Mouse (Mus musculus): ENCODE data around the gene Cbx8. TPM values are rescaled to one million over a fixed set of nuclear protein-coding genes. Genes with fewer than 3 reads are reported as not detected.

Cbx8 gene
- total and polyA plus RNA-seq, 3 experiments: not detected

- DNase-seq (ENCODE audit: low spot score): no peak
- no peak for ATAC-seq (ENCODE audit: extremely low read depth, insufficient number of reproducible peaks, low FRiP score, poor library complexity, severe bottlenecking)
- H3K27me3 ChIP-seq (ENCODE audit: insufficient read depth, low read length): peaks cover 2% of the 10 kb centered on the region; the same call in 1 of the 2 replicates
- peak overlapping the region; percentile 27; the same call in 1 of the 2 replicates for H3K4me3 ChIP-seq (ENCODE audit: low read depth, low read length)
- TF ChIP-seq CTCF (IDR thresholded peaks at IDR 0.05; ENCODE audit: low read depth, low read length): no peak
- TF ChIP-seq POLR2AphosphoS5 (IDR thresholded peaks at IDR 0.05; ENCODE audit: insufficient replicate concordance, low read depth, low read length): no peak
- TF ChIP-seq TAL1 (conservative IDR thresholded peaks at IDR 0.05; ENCODE audit: low read depth, low read length): no peak
- no peak for TF ChIP-seq GATA1 (IDR thresholded peaks at IDR 0.05; ENCODE audit: borderline replicate concordance, low read length)
- H3K9me3 ChIP-seq (replicated peaks): peaks cover 92% of the 10 kb centered on the region
- H3K4me1 ChIP-seq (ENCODE audit: insufficient read depth, low read depth, low read length): no peaks in the 10 kb centered on the region
- no peaks in the 10 kb centered on the region for H3K36me3 ChIP-seq (replicated peaks)
Measured at GRCm38 (mm10) chr11:119041325-119041716, 552 bp upstream of the Cbx8 start.

GRCm38 (mm10) chr11:119039732-119040512, 847 bp downstream of the Cbx8 start:
- TF ChIP-seq GATA2 (IDR thresholded peaks at IDR 0.05; ENCODE audit: borderline replicate concordance, low read depth, low read length): no peak
- no peak for TF ChIP-seq GATA1 (IDR thresholded peaks at IDR 0.05; ENCODE audit: borderline replicate concordance, low read length)
- TF ChIP-seq POLR2AphosphoS5 (IDR thresholded peaks at IDR 0.05; ENCODE audit: insufficient replicate concordance, low read depth, low read length): no peak
- TF ChIP-seq TAL1 (conservative IDR thresholded peaks at IDR 0.05; ENCODE audit: low read depth, low read length): no peak
- TF ChIP-seq CTCF (IDR thresholded peaks at IDR 0.05; ENCODE audit: low read depth, low read length): no peak
- H3K4me3 ChIP-seq (ENCODE audit: low read depth, low read length): no peak overlapping the region
- H3K36me3 ChIP-seq (replicated peaks): no peaks in the 10 kb centered on the region
- no peak for DNase-seq (ENCODE audit: low spot score)
- ATAC-seq (ENCODE audit: extremely low read depth, insufficient number of reproducible peaks, low FRiP score, poor library complexity, severe bottlenecking): no peak
- no peaks in the 10 kb centered on the region for H3K4me1 ChIP-seq (ENCODE audit: insufficient read depth, low read depth, low read length)
- peaks cover 2% of the 10 kb centered on the region; the same call in 1 of the 2 replicates for H3K27me3 ChIP-seq (ENCODE audit: insufficient read depth, low read length)
- H3K9me3 ChIP-seq (replicated peaks): peaks cover 93% of the 10 kb centered on the region

GRCm38 (mm10) chr11:119038744-119039484, 1.9 kb downstream of the Cbx8 start:
- no peak for ATAC-seq (ENCODE audit: extremely low read depth, insufficient number of reproducible peaks, low FRiP score, poor library complexity, severe bottlenecking)
- Histone ChIP-seq H3K4me3 (ENCODE audit: low read depth, low read length) (no peak overlapping the region), H3K4me1 (ENCODE audit: insufficient read depth, low read depth, low read length) (no peaks in the 10 kb centered on the region), H3K27me3 (ENCODE audit: insufficient read depth, low read length) (peaks cover 2% of the 10 kb centered on the region; the same call in 1 of the 2 replicates), H3K36me3 (replicated peaks) (no peaks in the 10 kb centered on the region), H3K9me3 (replicated peaks) (peaks cover 93% of the 10 kb centered on the region)
- TF ChIP-seq POLR2AphosphoS5 (IDR thresholded peaks at IDR 0.05; ENCODE audit: insufficient replicate concordance, low read depth, low read length) (no peak), GATA2 (IDR thresholded peaks at IDR 0.05; ENCODE audit: borderline replicate concordance, low read depth, low read length) (no peak), TAL1 (conservative IDR thresholded peaks at IDR 0.05; ENCODE audit: low read depth, low read length) (no peak), CTCF (IDR thresholded peaks at IDR 0.05; ENCODE audit: low read depth, low read length) (no peak), GATA1 (IDR thresholded peaks at IDR 0.05; ENCODE audit: borderline replicate concordance, low read length) (no peak)
- no peak for DNase-seq (ENCODE audit: low spot score)

GRCm38 (mm10) chr11:119037780-119038401, 2.9 kb downstream of the Cbx8 start:
- H3K36me3 ChIP-seq (replicated peaks): no peaks in the 10 kb centered on the region
- DNase-seq (ENCODE audit: low spot score): no peak
- H3K27me3 ChIP-seq (ENCODE audit: insufficient read depth, low read length): peaks cover 2% of the 10 kb centered on the region; the same call in 1 of the 2 replicates
- no peak overlapping the region for H3K4me3 ChIP-seq (ENCODE audit: low read depth, low read length)
- TF ChIP-seq CTCF (IDR thresholded peaks at IDR 0.05; ENCODE audit: low read depth, low read length) (no peak), GATA1 (IDR thresholded peaks at IDR 0.05; ENCODE audit: borderline replicate concordance, low read length) (no peak), POLR2AphosphoS5 (IDR thresholded peaks at IDR 0.05; ENCODE audit: insufficient replicate concordance, low read depth, low read length) (no peak), TAL1 (conservative IDR thresholded peaks at IDR 0.05; ENCODE audit: low read depth, low read length) (no peak), GATA2 (IDR thresholded peaks at IDR 0.05; ENCODE audit: borderline replicate concordance, low read depth, low read length) (no peak)
- peaks cover 92% of the 10 kb centered on the region for H3K9me3 ChIP-seq (replicated peaks)
- no peak for ATAC-seq (ENCODE audit: extremely low read depth, insufficient number of reproducible peaks, low FRiP score, poor library complexity, severe bottlenecking)
- H3K4me1 ChIP-seq (ENCODE audit: insufficient read depth, low read depth, low read length): no peaks in the 10 kb centered on the region

GRCm38 (mm10) chr11:119036934-119037779, 3.6 kb downstream of the Cbx8 start:
- no peaks in the 10 kb centered on the region for H3K4me1 ChIP-seq (ENCODE audit: insufficient read depth, low read depth, low read length)
- H3K4me3 ChIP-seq (ENCODE audit: low read depth, low read length): no peak overlapping the region; the same call in 1 of the 2 replicates
- H3K27me3 ChIP-seq (ENCODE audit: insufficient read depth, low read length): no peaks in the 10 kb centered on the region
- no peak for TF ChIP-seq GATA1 (IDR thresholded peaks at IDR 0.05; ENCODE audit: borderline replicate concordance, low read length)
- no peak for TF ChIP-seq GATA2 (IDR thresholded peaks at IDR 0.05; ENCODE audit: borderline replicate concordance, low read depth, low read length)
- TF ChIP-seq CTCF (IDR thresholded peaks at IDR 0.05; ENCODE audit: low read depth, low read length): no peak
- no peak for TF ChIP-seq POLR2AphosphoS5 (IDR thresholded peaks at IDR 0.05; ENCODE audit: insufficient replicate concordance, low read depth, low read length)
- no peak for TF ChIP-seq TAL1 (conservative IDR thresholded peaks at IDR 0.05; ENCODE audit: low read depth, low read length)
- DNase-seq (ENCODE audit: low spot score) (no peak), ATAC-seq (ENCODE audit: extremely low read depth, insufficient number of reproducible peaks, low FRiP score, poor library complexity, severe bottlenecking) (no peak)
- no peaks in the 10 kb centered on the region for H3K36me3 ChIP-seq (replicated peaks)
- H3K9me3 ChIP-seq (replicated peaks): peaks cover 89% of the 10 kb centered on the region

All from G1E (cell line).